Mouse (Mus musculus): ENCODE data around the gene Tmem210. TPM values are rescaled to one million over a fixed set of nuclear protein-coding genes. Genes with fewer than 3 reads are reported as not detected.

The Tmem210 gene
- polyA plus RNA-seq, 2 experiments = not detected

DNA sequence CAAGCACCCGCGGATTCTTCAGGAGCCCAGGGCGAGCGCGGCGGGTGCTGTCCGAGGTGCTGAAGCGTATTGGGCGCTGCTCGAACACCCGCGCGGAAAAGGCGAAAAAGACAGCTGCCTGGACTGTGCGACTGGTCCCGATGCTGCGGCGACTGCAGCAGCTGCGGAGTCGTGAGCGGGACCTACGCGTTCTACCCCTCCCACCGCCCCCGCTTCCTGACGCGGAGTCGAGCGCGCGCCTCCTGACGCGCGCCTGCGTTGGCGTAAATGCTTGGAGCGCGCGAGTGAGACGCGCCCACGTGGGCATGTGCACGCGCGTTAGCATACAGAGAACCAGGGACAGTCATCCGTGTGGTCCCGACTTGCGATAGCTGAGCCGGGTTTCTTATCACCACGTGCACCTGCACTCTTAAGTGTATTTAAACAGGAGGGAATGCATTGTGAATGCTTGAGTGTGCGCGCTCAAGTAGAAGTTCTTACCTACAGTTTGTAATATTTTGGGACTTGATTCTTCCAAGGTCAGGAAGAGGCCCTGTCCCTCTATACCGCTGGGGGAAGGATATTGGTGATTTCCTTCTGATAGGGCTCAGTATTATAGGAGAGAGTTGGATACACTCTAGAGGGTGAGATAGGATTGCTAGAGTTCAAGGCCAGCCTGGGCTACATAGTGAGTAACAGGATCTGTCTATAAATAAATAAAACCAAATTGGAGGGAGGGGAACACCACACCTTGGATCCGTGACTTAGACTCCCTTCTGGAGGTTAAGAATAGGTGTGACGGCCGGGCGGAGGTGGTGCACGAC, 31.2 kb downstream of the Tmem210 start, which contains the start of gene Grin1:
Gene Grin1, minus strand, starts transcription at position 217 of the 803 bp plus-strand sequence.
- Histone ChIP-seq H3K9ac (replicated peaks) (no peak within 1 kb of the TSS), H3K4me2 (ENCODE audit: low read depth) (peak within 1 kb of the TSS; percentile 48), H3K9me3 (ENCODE audit: control insufficient read depth, low read length) (no peaks in the 10 kb centered on the region), H3K4me3 (ENCODE audit: insufficient read depth in 1 of 2, low read depth in 2 of 2, low read length in 2 of 2) (no peak within 1 kb of the TSS; a peak in 1 of 4 replicates), H3K27ac (no peak within 1 kb of the TSS), H3K4me1 (replicated peaks; ENCODE audit: control insufficient read depth in 2 of 2, insufficient read depth in 2 of 2, low read length in 1 of 2) (no peaks in the 10 kb centered on the region), H3K36me3 (replicated peaks; ENCODE audit: control insufficient read depth, insufficient read depth, low read depth) (no peaks in the 10 kb centered on the region), H3K27me3 (ENCODE audit: control insufficient read depth, insufficient read depth, low read length) (peaks cover 19% of the 10 kb centered on the region)
- 8% methylated on average over 58 of the region's 58 CpGs for WGBS (ENCODE audit: insufficient replicate concordance)
- TF ChIP-seq EP300 (IDR thresholded peaks at IDR 0.05; ENCODE audit: low read depth) (no peak), CTCF (IDR thresholded peaks at IDR 0.05; ENCODE audit: low read depth) (no peak)
- DNase-seq (ENCODE audit: low read depth in 3 of 3, low spot score in 3 of 3) (peak in 2 of 3 experiments; percentile 37 to 41), ATAC-seq (ENCODE audit: insufficient read depth) (no peak)

DNA sequence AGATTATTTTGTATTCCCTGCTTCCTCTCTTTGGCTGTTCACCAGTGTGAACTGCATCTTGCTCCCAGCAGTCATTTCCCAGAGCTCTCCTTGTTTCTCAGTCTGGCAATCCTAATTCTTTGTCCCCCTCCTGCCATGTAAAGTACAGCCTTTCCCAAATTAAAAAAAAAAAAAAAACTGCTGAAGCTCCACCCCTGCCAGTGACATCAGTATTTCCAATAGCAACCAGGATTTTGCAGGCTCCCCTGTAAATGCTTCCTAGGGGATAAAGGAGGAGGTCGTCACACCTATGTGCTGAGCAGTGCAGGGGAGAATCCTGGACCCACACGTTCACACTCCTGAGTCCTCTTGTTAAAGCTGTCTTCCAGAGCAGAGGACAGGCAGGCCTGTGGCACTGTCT, 32.1 kb downstream of the Tmem210 start:
- DNase-seq (ENCODE audit: low read depth in 3 of 3, low spot score in 3 of 3) (no peak), ATAC-seq (ENCODE audit: insufficient read depth) (no peak)
- H3K27ac ChIP-seq = no peak overlapping the region
- H3K4me2 ChIP-seq (ENCODE audit: low read depth) = no peak overlapping the region
- 19% methylated on average over 2 of the region's 2 CpGs for WGBS (ENCODE audit: insufficient replicate concordance)
- H3K9me3 ChIP-seq (ENCODE audit: control insufficient read depth, low read length) = no peaks in the 10 kb centered on the region
- H3K4me3 ChIP-seq (ENCODE audit: insufficient read depth in 1 of 2, low read depth in 2 of 2, low read length in 2 of 2) = no peak overlapping the region
- peaks cover 19% of the 10 kb centered on the region for H3K27me3 ChIP-seq (ENCODE audit: control insufficient read depth, insufficient read depth, low read length)
- no peaks in the 10 kb centered on the region for H3K4me1 ChIP-seq (replicated peaks; ENCODE audit: control insufficient read depth in 2 of 2, insufficient read depth in 2 of 2, low read length in 1 of 2)
- TF ChIP-seq EP300 (IDR thresholded peaks at IDR 0.05; ENCODE audit: low read depth) = no peak
- no peak overlapping the region for H3K9ac ChIP-seq (replicated peaks)
- H3K36me3 ChIP-seq (replicated peaks; ENCODE audit: control insufficient read depth, insufficient read depth, low read depth) = no peaks in the 10 kb centered on the region

DNA sequence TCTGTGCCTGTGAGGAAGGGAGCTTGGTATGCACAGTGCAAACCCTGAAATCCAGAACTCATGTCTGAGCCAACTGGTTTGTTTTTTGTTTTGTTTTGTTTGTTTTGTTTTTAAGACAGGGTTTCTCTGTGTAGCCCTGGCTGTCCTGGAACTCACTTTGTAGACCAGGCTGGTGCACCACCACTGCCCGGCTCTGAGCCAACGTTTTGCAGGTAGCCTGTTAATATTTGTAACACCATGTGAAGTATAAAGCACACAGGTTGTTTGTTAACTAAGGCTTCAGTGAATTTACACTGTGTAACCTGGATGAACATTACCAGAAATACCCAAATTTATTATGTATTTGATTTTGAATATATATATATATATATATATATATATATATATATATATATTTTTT, 38.1 kb downstream of the Tmem210 start:
- no peaks in the 10 kb centered on the region for H3K9me3 ChIP-seq (ENCODE audit: control insufficient read depth, low read length)
- DNase-seq (ENCODE audit: low read depth in 3 of 3, low spot score in 3 of 3) (no peak), ATAC-seq (ENCODE audit: insufficient read depth) (no peak)
- 61% methylated on average over 2 of the region's 2 CpGs for WGBS (ENCODE audit: insufficient replicate concordance)
- TF ChIP-seq CTCF (IDR thresholded peaks at IDR 0.05; ENCODE audit: low read depth) = no peak
- H3K4me2 ChIP-seq (ENCODE audit: low read depth) = no peak overlapping the region
- no peak overlapping the region for H3K27ac ChIP-seq
- H3K4me1 ChIP-seq (replicated peaks; ENCODE audit: control insufficient read depth in 2 of 2, insufficient read depth in 2 of 2, low read length in 1 of 2) = peaks cover 0 to under 1% of the 10 kb centered on the region in 2 experiments; a peak in 2 of 4 replicates
- no peak overlapping the region for H3K9ac ChIP-seq (replicated peaks)
- no peaks in the 10 kb centered on the region; the same call in 1 of the 2 replicates for H3K27me3 ChIP-seq (ENCODE audit: control insufficient read depth, insufficient read depth, low read length)
- H3K4me3 ChIP-seq (ENCODE audit: insufficient read depth in 1 of 2, low read depth in 2 of 2, low read length in 2 of 2) = no peak overlapping the region
- no peaks in the 10 kb centered on the region for H3K36me3 ChIP-seq (replicated peaks; ENCODE audit: control insufficient read depth, insufficient read depth, low read depth)

DNA sequence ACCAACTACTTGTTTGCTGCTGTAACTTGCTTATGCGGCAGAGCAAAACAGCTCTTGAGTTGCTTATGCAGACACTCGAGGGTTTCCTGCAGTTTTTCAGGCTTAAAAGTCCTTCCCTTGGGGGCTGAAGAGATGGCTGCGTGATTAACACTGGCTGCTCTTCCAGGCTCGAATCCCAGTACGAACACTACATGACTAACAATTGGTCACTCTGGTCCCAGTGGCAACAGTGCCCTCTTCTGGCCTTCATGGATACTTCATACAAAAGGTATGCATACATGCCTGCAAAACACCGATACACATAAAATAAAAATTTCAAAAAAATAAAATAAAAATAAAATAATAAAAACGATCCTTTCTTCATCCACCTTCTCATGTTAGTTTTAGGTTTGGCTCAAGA, 40.5 kb downstream of the Tmem210 start:
- 35% methylated on average over 7 of the region's 7 CpGs for WGBS (ENCODE audit: insufficient replicate concordance)
- no peak overlapping the region for H3K4me2 ChIP-seq (ENCODE audit: low read depth)
- DNase-seq (ENCODE audit: low read depth in 3 of 3, low spot score in 3 of 3) (peak in 2 of 3 experiments; percentile 36 to 43), ATAC-seq (ENCODE audit: insufficient read depth) (no peak)
- no peaks in the 10 kb centered on the region for H3K36me3 ChIP-seq (replicated peaks; ENCODE audit: control insufficient read depth, insufficient read depth, low read depth)
- H3K27ac ChIP-seq = no peak overlapping the region
- peaks cover 10% of the 10 kb centered on the region in 2 experiments for H3K4me1 ChIP-seq (replicated peaks; ENCODE audit: control insufficient read depth in 2 of 2, insufficient read depth in 2 of 2, low read length in 1 of 2)
- H3K9me3 ChIP-seq (ENCODE audit: control insufficient read depth, low read length) = no peaks in the 10 kb centered on the region
- H3K4me3 ChIP-seq (ENCODE audit: insufficient read depth in 1 of 2, low read depth in 2 of 2, low read length in 2 of 2) = no peak overlapping the region
- peak; percentile 74 for TF ChIP-seq CTCF (IDR thresholded peaks at IDR 0.05; ENCODE audit: low read depth)
- no peak for TF ChIP-seq EP300 (IDR thresholded peaks at IDR 0.05; ENCODE audit: low read depth)
- H3K27me3 ChIP-seq (ENCODE audit: control insufficient read depth, insufficient read depth, low read length) = no peaks in the 10 kb centered on the region; the same call in 1 of the 2 replicates
- no peak overlapping the region for H3K9ac ChIP-seq (replicated peaks)

DNA sequence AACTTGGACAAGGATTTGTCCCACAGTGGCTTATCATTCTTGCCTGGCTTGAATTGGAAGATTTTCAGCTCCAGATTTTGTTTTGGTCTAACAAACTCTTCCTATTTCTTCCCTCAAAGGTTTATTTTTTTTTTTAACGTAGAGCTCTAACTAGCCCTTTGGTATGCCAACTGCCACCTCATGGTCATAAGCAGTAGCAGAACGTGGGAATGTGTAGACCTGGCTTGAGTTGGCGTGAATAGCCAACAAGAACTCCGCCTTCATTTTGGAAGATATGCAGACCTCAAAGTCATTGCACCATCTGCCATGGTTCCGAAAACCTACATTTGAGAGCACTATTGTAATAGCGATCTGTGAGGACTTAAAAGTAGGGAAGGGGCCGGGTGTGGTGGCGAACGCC, 43.5 kb downstream of the Tmem210 start:
- peak overlapping the region; percentile 92 for H3K4me2 ChIP-seq (ENCODE audit: low read depth)
- no peak for ATAC-seq (ENCODE audit: insufficient read depth)
- 38% methylated on average over 9 of the region's 9 CpGs for WGBS (ENCODE audit: insufficient replicate concordance)
- H3K9ac ChIP-seq (replicated peaks) = peak overlapping the region; percentile 95
- no peak overlapping the region for H3K27ac ChIP-seq
- no peaks in the 10 kb centered on the region; the same call in 1 of the 2 replicates for H3K27me3 ChIP-seq (ENCODE audit: control insufficient read depth, insufficient read depth, low read length)
- H3K36me3 ChIP-seq (replicated peaks; ENCODE audit: control insufficient read depth, insufficient read depth, low read depth) = peaks cover 5% of the 10 kb centered on the region
- H3K4me1 ChIP-seq (replicated peaks; ENCODE audit: control insufficient read depth in 2 of 2, insufficient read depth in 2 of 2, low read length in 1 of 2) = peaks cover 12 to 14% of the 10 kb centered on the region in 2 experiments
- no peak for DNase-seq (ENCODE audit: low read depth in 3 of 3, low spot score in 3 of 3)
- H3K4me3 ChIP-seq (ENCODE audit: insufficient read depth in 1 of 2, low read depth in 2 of 2, low read length in 2 of 2) = peak overlapping the region; percentile 86 to 99
- H3K9me3 ChIP-seq (ENCODE audit: control insufficient read depth, low read length) = no peaks in the 10 kb centered on the region
- TF ChIP-seq CTCF (IDR thresholded peaks at IDR 0.05; ENCODE audit: low read depth) (no peak), EP300 (IDR thresholded peaks at IDR 0.05; ENCODE audit: low read depth) (no peak)
